Mouse (Mus musculus): ENCODE results near the gene Manbal.

DNA sequence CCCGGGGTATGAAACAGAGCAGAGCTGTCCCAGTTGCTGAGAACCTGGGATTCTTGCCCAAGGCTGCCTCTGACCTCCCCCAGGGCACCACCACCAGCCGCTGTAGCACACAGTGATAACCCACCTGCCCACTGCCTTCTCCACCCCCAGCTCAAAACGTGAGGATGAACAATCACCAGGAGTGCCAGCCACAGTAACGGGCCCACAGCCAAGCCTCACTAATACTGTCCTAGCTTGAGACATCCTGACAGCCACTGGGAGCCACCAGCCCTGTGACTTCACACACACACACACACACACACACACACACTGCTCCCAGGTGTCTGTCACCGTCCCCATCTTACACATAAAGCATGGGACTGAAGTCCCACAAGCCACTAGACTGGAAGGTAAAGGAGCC is 28.0 kb downstream of the Manbal start:
- no peak for TF ChIP-seq CTCF (IDR thresholded peaks at IDR 0.05; ENCODE audit: low read depth)
- no peak for TF ChIP-seq EP300 (IDR thresholded peaks at IDR 0.05; ENCODE audit: low read depth)
